Mouse (Mus musculus) cerebellum, postnatal 36 days (tissue): ENCODE data around the gene Snx25.
A peak's percentile ranks its signal among the peaks of the same experiment; 100 is the strongest.

ENCODE experiments used
- DNase-seq, 2 experiments: peaks; one replicate each; pipeline ENCODE4 v3.0.0; 2021 to 2022; ENCODE audit warnings: mixed read lengths in 2 of 2

Gene Snx25

DNA sequence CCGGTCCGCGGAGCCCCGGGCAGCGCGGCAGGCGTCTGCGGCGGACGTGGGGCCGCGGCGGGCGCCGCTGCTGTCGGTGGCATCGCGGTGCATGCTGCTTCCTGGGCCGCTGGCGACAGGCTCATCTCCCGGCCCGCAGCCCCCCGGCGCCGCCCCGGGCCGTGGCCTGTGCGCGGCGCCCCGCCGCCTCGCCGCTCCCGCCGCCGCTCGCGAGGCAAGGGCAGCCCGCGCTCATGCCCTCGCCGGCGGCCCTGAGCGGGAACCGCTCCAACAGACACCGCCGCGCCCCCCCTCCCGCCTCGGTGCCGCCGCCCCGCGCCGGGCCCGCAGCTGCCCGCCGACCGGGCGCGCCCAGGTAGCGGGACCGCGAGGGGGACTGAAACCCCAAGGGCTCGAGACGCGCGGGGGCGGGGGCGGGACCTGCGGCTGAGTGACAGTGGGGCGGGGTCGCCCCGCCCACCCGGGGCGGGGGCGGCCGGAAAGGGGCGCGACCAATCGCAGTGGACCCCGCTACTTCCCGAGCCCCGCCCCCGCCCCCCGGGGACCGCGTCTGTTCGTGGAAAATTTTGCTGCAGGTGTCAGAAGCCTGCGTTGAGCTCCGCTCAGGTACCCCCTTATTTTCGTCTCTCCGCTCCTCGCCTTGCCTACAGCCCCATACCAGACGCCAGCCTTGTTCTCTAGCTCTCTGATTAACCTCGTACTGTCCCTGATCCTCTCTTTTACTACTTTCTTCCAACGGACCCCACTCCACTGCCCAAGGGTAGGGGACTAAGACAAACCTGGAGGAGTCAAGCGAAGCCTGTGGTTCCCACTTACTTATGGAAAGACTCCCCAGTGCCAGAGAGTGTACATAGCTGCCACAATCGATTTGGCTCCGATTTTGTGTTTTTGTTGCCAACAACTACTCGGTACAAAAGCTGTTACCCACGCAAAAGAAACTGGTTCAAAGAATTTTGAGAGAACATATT, at the start of gene Snx25:
Snx25 (minus strand) TSS at position 96 of the 968 bp plus-strand sequence.
- peak; percentile 97 to 99 for DNase-seq

DNA sequence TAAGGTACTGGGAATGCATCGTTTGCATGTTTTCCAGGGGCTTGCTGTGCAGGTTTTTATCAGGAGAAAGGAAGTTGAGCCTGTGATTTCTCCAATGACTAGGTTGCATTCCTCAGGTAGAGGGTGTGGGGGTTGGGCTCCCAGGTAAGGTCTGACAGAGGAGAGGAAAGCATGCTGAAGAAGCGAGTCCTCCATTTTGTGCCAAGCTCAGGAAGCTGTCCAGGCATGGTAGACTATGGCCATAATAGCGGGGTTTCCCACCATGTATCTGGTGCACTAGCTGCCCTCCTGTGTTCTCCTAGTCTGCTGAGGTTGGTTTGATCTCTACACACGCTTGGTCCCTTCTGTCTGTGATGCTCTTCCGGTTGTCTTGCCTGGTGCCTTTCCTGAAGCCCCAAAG, 45.7 kb upstream of the Snx25 start:
- no peak for DNase-seq

- DNase-seq, result no peak
Observed at GRCm38 (mm10) chr8:46196877-46197276, 44.9 kb upstream of the Snx25 start.

- no peak for DNase-seq
Observed at GRCm38 (mm10) chr8:46193100-46193499, 41.1 kb upstream of the Snx25 start.

DNA sequence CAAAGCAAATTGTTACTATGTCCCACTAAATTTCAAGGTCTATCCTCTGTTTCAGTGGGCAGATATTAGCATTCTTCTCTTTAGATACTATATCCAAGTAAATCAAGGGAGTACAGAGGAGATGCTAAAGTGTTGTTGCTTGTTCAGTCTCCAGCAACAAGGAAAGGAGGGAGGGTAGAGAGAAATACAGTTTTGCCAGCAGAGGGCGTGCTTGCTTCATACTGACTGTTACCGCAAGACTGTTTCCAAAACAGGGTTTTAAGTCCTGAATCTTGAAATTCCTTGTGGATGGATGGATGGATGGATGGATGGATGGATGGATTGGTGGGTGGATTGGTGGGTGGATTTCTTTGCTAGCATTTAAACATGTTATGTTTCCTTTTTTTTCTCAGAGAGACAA, 33.4 kb upstream of the Snx25 start:
- peak; percentile 60 to 67 for DNase-seq

DNA sequence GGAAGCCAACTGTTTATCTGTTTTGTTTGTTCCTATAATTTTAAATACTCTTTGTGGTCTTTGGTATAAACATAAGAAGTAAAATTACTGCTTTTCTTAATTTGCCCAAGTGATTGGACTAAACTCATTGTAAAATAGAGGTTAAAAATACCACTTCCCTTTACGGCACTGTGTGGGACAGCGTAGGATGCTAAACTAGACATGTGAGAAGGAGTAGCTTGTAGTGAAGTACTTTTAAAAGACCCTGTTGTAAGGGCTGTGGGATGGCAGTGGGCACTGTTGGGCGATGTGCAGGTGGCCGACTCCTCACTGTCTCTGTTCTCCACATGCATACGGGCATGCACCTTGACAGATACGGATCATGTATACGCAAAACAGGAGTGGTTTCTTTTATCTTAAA, 28.2 kb upstream of the Snx25 start:
- DNase-seq, result no peak

GRCm38 (mm10) chr8:46173651-46174050, 21.7 kb upstream of the Snx25 start:
- no peak for DNase-seq

DNA sequence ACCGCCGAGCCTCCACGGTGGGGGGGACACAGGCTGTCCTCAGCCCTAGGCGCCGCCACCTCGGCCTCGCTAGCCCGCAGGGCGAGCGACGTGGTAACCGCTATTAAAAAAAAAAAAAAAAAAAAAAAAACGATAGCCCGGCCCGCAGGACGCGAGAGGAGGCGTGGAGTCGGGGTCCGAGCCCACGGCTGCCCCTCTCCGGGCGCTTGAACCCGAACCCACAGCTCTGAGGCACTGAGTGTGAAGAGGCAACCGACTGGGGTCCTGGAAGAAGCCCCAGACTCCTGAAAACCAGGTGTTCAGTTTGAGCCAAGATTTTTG, 11.9 kb upstream of the Snx25 start:
- no peak for DNase-seq

DNA sequence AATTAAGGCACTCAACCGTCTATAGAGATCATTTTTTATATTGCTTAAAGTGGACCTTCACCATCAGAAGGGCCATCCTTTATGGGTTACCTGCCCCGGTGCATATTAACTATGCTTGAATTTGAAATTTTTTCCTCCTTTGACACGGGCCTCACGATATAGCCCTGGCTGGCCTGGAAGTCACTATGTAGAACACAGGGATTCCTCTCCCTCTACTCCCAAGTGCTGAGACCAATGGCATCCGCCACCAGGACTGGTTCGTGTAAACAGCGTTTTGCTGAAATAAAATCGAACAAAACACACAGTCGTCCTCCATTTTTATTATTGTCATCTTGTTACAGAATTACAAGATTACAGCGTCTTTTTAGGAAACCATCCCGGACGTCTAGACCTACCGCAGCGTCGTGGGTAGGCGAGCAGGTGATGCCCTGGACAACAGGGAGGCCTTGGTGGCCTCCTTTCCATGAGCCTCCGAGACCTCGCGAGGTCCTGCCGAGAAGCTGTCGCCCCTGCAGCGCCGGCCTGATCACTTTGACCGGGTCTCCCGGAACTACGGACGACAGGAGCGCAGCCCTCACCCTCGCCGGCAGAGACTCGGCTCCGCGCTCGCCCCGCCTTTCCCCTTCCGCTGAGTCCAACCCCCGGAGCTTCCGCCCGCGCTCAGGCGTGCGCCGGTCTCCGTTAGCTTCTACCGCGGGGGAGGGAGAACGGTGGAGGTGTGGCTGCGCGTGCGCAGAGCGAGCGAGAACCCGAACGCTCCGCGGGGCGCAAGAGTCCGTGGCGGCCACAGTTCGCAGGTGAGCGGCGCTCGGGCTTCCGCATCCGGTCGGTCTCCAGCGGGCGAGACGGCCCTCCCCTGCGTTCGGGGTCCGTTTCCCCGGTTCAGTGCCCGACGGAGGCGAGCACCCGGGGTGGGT, 11.3 kb upstream of the Snx25 start:
- peak; percentile 97 to 98 for DNase-seq

DNA sequence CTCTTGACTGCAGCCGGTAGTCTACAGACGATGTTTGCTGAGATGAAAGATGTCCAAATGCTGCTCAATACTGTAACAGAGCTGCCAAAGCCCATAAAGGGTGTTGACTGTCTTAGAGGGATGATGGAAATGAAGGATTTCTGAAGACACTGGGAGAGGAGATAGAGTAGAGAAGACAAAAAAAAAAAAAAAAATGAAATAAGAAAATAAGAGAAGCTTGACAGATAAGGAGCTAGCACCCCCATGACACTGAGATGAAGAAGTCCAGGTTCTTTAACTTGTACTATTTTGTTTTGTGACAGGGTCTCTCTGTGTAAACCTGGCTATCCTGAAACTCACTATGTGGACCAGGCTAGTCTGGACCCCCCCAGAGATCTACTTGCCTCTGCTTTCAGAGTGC, 1.1 kb upstream of the Snx25 start:
- peak in 1 of 2 experiments; percentile 29 for DNase-seq

DNA sequence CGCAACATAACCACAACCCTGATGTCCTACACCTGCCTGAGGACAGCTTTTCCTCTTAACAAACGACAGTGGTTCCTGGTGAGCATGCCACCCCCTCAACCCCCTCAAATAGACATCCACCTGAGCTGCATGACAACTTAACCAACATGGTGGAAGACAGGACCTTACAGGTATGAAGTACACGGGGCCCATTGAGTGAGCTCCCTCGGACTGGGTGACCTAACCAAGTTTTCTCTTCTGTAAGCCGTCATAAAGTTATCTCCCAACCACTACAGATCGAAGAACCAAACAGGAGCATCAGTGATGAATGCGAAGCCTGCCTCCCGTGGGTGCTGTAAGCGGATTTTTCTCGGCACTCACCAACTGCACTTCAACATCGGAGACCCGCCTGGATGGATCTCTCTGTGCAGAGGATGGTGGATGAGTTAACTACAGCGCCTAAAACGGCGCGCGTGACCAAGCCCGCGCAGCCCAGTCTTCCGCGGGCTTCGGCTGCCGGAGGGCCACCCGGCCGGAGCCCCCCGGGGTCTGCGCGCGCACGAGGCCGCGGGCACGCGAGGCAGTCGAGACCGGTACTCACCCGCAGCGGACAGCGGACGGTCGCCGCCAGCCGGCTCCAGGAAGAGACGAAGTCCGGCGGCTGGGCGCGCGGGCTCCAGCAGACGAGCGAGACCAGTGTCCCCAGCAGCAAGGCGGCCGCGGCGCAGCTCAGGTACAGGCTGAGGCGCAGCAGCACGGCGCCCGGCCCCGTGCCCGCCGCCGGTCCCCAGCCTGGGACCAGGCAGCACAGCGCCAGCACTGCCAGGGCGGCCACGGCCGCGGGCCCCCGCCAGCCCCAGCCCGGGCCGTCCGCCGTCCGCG, 527 bp downstream of the Snx25 start, which contains the start of gene Cfap97:
Cfap97 (plus strand) TSS at position 570 of the 861 bp plus-strand sequence.
- peak; percentile 64 to 65 for DNase-seq

DNA sequence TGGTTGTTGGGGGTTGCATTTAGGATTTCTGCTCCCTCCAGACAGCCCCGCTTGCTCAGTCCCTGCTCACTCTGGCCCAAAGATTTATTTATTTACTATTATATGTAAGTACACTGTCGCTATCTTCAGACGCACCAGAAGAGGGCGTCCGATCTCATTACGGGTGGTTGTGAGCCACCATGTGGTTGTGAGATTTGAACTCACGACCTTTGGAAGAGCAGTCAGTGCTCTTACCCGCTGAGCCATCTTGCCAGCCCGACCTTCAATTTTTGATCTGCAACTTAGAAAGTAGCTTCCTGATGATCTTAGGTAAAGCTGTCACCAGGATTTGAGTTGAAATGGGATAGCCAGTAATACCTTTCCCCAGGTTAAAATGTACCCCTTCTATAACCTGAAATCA, 2.2 kb downstream of the Snx25 start:
- peak in 1 of 2 experiments; percentile 20 for DNase-seq

DNA sequence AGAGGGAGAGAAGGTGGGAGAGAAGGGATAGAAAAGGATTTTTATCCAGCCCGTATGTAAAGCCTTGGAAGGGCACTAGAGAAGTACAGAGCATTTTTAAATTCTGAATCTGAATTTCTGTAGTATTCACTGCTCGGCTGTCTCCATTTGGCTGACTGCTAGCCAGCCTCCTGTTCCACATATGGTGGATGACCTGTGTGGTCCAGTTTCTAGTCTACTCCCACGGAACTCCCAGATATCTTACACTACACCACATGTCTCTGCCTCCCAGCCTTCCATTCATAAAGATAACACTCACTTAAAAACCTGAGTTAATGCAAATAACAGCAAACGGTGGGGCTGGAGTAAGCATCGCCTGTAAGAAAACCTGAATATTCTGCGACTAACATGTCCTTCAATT, 2.7 kb downstream of the Snx25 start:
- DNase-seq, result peak; percentile 35 to 37

- DNase-seq, result no peak
Observed at GRCm38 (mm10) chr8:46146173-46146572, 5.8 kb downstream of the Snx25 start.

DNA sequence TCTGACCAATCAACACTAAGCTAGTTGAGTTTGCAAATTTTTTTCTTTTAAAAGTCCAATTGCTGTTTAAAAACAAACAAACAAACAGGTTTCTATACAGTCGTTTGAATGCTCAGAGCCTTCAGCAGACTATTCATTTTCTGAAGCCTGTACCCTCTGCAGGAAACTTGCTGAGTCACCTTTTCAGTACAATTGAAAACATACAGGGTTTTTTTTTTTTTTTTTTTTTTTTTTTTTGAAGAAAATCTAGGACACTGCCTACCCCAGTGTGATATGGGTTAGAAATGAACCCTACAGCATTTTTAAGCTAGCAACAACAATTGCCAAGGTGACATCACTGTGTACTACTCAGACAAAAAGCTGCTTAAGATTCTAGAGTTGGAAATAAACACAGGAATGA, 8.0 kb downstream of the Snx25 start:
- no peak for DNase-seq

GRCm38 (mm10) chr8:46143470-46143869, 8.5 kb downstream of the Snx25 start:
- DNase-seq, result no peak

DNA sequence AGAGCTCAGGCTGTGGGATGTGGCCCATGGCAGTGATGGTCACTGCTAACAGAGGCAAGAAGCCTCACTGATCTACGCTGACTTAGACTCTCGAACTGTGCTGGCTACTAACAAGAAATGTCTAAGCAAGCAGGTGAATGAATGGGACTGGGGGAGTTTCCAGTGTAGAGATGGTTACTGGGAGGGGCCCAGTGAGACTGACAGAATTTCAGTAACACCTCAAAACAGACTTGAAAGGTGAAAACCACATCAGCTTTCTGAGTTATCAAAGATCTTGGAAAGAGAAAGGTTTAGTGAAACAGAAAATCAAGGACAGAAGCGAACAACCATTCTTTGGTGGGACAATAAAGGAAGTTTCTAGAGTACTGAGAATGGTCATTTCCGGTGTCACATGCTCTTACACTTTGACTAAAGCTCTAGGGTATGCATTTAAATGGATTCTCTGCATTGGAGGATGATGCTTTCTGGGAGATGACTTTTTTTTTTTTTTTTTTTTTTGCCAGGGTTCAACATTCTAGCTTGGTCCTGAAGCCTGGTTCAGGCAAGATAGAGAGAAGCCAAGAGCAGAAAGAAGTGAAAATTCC, 9.4 kb downstream of the Snx25 start:
- DNase-seq, result no peak

GRCm38 (mm10) chr8:46141688-46142087, 10.3 kb downstream of the Snx25 start:
- no peak for DNase-seq

DNA sequence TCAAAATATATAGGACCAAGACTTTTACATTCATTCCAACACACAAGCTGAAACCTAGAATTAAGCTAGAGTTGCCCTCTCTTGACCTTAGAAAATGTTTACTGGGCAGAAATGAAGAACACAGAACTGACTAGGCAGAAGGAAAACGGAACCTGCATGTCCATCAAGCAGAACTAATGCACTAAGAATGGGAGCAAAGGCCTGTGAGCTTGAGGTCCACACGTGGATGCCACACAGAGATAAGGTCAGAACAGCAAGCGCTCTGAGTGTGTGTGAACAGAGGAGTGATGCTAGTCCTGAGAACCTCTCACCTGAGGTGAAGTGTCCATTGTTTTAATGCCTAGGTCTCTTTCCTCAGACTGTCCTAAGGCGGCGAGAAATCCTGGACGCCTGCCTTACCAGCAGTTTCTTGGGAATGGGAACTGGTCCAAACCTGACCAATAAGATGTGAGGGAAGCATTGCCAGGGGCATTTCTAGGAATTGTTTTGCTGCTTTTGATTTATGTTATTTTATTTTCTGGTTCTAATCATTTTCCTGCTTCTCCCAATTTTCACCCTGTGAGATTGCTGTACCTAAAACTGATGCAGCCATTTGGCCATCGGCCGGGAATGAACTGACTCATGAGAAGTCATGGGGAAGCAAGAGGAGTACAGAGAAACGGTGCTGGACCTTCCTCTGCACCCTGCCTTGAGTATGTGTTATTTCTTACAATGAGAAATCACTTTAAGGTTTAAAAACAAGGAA, 11.4 kb downstream of the Snx25 start:
- DNase-seq, result peak; percentile 17 to 32

DNA sequence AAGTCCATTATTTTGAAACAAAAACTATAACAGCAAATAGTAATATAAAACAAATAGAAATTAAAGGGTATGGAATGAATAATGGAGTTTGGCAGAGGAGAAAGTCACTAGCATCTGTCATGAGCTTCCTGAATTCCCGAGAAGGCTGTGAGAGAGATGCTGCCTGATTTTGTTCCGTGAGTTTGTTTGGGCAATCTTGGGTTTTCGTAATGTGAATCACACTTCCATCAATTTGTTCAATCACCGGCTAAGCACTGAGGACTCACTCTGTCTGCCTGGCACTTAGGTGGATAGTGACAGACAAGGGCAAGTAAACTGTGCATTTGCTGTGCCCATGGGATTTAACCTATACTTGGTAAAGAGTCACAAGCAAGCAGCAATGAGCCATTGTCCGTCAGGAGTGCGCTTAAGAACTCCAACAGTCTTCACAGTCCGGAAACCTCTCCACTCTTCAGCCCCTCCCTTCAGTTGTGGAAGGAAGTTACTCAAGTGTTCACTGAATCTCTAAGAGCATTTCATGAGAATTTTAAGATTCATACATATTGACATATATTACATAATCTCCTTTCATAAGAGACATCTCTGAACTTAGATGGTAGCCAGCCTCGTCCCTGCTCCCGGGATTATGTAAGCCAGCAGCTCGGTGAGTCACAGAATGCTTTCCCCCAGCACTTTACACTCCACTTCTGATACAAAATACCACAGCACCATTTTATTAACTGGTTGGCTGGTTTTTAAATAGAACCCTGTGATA, 13.9 kb downstream of the Snx25 start:
- no peak for DNase-seq

DNA sequence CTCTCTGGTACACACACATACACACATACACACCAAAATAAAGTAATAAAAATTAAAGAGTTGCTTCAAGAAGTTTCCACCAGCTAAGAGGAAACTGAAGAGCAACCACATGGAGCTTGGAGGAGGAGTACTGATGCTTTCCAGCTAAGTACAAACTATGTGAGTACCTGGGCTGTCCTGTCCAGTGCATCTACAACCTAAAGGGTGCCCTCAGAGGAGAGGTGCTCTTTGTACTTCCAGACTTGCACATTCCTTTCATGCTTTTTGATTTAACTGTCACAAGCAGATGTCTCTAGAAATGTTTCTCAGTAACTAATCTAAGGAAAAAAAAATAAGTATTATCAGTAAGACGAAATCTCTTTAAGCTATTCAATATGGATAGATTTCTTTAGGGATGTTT, 14.6 kb downstream of the Snx25 start:
- DNase-seq, result no peak
